Mouse (Mus musculus) mesoderm, embryonic 11.5 days (tissue): Measurements from ENCODE around the gene Smo.

Experiments used
- DNase-seq: peaks from one replicate; pipeline ENCODE4 v3.0.0-alpha.2; 2012; ENCODE audit warnings: low read depth, low spot score

Smo gene

DNA sequence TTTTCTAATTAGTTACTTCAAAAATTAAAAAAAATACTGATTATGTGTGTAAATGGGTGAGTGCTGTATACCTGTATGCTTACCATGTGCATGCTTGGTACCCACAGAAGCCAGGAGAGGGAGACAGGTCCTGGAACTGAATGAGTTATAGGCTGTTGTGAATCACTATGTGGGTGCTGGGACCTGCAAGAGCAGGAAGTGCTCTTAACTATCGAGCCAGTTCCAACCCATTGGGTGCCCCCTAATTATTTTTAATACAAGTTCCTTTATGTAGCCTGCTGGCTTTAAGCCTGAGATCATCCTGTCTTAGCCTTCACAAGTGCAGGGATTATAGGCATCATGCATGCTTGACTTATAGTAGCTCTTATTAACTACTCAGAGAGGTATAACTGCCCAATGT is 38.9 kb downstream of the Smo start:
- no peak for DNase-seq

- no peak for DNase-seq
Observed at GRCm38 (mm10) chr6:29775609-29776008, 40.3 kb downstream of the Smo start.

GRCm38 (mm10) chr6:29776542-29777237 is 41.4 kb downstream of the Smo start:
- DNase-seq = no peak

DNA sequence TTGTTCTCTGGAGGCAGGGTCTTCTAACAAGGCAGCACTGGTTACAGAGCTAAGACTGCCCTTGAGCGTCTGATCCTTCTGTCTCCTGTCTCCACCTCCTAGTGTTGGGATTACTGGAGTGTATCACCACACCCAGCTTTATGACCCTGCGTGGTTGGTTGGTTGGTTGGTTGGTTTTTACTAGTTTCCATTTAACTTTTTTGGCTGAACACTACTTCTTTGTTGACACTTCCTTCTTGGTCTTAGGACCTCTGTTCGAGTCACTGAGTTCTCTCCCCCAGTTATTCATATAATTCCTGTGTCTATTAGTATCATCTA is 41.9 kb downstream of the Smo start:
- no peak for DNase-seq

GRCm38 (mm10) chr6:29780082-29780481 is 44.8 kb downstream of the Smo start:
- DNase-seq = no peak

GRCm38 (mm10) chr6:29780571-29780970 is 45.3 kb downstream of the Smo start:
- DNase-seq = no peak

- DNase-seq = no peak
Observed at GRCm38 (mm10) chr6:29782239-29782638, 46.9 kb downstream of the Smo start.

DNA sequence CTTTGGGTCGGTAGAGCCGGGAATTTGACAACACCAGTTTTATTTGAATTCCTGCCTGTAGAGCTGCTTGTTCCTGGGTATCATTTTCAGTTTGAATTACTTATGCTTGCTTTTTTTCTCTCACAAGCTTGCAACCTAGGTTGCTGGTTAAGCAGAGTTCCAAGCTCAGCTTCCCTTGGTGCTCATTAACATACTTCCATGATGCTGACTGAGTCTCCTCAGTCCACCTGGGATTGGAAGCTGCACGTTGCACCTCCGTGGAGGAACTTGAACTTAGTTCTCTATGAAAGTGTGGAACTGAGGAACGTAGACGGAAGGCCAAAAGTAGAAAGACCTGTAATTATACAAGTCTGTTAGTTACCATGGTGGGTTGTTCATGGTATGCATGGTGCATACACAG is 48.7 kb downstream of the Smo start:
- DNase-seq = no peak

DNA sequence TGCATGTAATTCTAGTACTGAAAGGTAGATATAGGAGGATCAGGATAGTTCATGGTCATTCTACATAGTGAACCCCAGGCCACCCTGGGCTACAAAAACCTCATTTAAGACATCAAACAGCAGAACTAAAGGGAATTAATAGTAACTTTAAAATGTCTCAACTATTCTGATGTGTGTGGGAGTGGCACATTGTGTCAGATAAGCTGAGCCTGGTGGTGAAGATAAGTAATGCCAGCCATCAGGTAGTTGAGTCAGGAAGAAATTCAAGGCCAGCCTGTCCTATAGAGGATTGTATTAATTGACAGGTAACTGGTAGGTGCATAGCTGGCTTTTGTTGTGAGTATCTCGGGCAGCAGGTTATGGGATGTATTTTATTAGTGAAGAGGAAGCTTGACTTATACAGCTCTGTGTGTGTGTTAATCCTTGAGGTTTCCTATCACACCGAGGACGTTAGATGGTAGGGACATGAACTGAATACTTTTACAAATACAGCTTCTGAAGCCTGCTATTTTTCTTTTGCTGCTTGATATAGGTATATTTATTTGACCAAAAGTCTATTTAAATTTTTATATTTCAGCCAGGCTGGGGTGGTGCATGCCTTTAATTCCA is 49.2 kb downstream of the Smo start:
- DNase-seq = no peak

DNA sequence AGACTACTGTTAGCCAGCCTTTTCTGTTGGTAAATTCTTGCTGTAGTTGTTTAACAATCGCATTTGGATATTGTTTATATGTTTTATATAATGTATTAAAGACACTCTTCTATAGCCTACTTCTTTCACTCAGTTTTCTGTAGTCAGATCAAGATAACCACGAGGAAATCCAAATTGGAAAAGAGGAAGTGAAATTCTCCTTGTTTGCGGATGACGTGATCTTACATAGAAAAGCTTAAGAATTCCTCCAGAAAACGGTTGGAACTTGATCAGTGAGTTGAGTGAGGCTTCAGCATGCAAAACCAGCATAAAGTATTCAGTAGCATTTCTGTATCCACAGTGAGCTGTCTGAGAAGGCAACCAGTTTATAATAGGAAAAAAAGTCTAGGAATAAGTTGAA is 50.5 kb downstream of the Smo start:
- DNase-seq = no peak

DNA sequence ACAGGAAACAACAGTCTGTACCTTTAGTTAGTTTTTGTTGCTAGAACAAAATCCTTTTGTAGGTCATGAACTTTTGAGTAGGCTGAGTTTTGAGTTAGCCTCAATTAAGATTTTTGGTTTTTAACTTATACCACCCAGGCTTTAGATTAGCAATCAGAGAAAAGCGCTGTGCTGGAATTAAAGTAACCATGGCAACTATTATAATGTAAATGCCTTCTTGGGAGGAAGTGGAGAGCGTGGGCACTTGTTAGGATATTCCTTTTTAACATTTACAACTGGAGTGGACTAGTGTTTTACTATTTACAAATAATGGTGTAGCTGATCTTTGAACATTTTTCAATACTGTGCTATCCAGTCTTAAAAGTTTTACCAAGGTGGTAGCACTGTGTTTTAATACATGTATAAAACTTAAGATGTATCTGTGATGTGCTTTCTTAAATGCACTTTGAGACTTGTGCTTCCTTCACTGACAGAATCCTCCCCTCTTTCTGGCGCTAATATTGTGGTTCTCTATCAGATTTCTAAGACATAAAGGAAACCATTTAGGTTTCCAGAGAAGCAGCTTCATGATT is 53.6 kb downstream of the Smo start:
- no peak for DNase-seq

GRCm38 (mm10) chr6:29790014-29790698 is 54.9 kb downstream of the Smo start:
- no peak for DNase-seq

DNA sequence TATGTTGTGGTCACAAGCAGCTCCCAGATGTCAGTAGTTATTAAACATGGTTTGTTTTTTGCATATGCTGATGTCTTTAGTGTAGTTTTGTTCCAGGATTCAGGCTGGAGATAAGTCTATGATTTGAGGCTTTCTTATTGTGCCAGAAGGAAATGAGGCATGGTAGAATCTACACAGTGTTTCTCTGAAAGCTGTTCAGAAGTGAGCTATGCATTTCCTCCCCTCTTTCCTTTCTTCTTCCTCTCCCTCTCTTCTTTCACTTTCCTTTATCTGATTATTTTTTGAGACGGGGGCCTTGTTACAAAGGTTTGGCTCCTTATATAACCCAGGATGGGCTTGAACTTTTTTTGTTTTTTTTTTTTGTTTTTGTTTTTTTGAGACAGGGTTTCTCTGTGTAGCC is 58.2 kb downstream of the Smo start:
- DNase-seq = no peak

DNA sequence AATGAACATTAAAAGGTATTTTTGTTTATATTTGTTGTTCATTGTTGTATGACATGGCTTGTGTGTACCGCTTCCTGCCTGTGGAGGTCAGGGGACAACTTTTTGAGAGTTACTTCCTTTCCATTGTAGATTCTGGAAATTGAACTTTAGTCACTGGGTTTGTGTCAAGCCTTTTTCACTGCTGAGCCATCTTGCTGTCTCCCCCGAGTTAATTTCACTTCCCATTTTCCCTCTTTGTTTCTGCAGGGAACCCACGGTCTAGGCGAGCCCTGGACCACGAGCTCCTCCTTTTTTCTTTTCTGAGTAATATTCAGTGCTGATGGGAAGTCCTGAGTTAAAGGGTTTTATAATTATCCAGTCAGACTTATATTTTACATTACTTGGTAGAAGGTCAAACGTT is 59.3 kb downstream of the Smo start:
- no peak for DNase-seq

GRCm38 (mm10) chr6:29802979-29803378 is 67.7 kb downstream of the Smo start:
- no peak for DNase-seq

GRCm38 (mm10) chr6:29804006-29804405 is 68.7 kb downstream of the Smo start:
- no peak for DNase-seq

DNA sequence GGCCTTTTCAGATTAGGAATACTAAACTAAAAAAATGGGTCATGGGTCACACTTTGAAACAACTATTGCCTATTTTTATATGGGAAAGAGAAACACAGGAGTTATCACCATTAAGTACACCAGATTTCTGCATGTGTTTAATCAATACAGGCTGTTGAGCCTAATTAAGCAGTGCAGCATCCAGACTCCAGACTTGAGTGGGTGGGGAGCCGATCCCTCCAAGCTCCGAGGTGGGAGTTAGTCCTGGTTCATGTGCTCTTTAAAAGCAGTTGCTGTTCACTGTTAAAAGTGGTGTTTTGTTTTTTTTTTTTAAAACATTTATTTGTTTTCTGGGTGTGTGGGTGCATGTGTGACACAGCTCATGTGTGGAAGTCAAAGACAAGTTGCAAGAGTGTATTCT is 70.1 kb downstream of the Smo start:
- no peak for DNase-seq
